Mouse (Mus musculus) ovary, adult 10 weeks (tissue): ENCODE measurements around the gene Sec24d. TPM values are rescaled to one million over a fixed set of nuclear protein-coding genes. Genes with fewer than 3 reads are reported as not detected.

Experiments used
- polyA plus RNA-seq: library from polyadenylated mRNA; stranded (reverse); fragments of 350-450 nt; fragmentation: Illumina TruSeq; extraction: RNeasy Lipid Tissue Mini Kit (QIAGEN cat#74804); gene quantifications from one replicate; pipeline ENCODE4 v1.2.3, GENCODE M21; 2014

Sec24d gene
- polyA plus RNA-seq: 131 TPM

DNA sequence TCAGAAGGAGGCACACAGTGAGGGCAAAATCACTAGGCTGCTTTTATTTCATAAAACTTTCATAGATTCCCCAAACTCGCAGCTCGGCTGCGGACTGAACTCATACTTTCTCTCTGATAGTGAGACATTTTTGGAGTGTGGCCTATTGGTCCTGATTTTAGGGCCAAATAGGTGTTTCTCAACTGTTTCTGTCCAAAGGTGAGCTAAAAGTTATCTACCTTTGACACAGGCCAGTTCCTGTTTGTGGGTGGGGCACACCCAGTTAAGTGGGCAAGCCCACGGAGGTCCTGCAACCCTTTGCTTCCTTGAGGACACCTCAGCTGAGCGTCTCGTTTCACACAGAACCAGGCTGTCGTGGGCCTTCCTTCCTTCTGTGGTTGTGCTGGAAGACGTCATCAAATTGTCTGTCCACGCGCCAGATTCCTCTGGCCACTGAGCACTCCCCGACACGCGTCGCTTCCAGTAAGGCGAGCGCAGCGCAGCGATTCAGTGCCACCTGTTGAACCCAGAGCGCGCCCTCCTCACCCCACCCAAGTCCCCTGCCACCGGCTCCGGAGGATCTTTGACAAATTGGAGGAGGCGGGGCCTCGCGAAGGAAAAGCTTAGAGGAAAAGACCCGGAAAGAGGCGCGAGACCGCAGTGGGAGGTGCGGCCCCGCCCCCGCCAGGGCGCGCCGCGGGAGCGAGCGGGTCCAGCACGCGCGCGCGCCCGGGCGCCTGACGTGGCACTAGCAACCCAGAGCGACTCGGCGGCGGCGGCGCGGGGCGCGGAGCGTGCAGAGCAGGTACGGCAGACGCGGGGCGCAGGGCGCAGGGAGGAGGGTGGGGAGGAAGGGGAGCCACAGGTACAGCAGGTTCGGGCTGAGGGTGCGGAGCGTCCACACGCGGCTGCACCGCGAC is at the start of gene Sec24d:
Gene Sec24d, plus strand, starts transcription at position 703 of the 899 bp plus-strand sequence.

DNA sequence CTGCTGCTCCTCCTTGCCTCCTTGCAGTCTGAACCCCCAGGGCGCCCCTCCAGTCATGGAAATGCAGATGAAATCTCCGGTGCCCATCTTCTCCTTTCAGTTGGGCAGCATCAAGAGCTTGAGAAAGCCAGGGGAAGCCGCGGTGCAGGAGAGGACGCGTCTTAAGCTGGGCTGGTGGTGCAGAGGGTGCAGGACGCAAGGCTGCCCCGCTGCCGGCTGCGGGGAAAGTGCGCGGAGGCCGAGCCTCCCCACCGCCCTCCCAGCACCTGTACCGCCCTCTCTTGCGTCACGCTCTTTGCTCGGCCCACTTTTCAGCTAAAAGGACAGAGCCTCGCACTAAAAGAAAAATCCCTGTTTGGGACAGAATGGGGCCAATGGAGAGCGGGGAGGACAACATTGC is 31.3 kb upstream of the Sec24d start, which contains the start of gene Synpo2:
Gene Synpo2, minus strand, starts transcription at position 229 of the 400 bp plus-strand sequence.

DNA sequence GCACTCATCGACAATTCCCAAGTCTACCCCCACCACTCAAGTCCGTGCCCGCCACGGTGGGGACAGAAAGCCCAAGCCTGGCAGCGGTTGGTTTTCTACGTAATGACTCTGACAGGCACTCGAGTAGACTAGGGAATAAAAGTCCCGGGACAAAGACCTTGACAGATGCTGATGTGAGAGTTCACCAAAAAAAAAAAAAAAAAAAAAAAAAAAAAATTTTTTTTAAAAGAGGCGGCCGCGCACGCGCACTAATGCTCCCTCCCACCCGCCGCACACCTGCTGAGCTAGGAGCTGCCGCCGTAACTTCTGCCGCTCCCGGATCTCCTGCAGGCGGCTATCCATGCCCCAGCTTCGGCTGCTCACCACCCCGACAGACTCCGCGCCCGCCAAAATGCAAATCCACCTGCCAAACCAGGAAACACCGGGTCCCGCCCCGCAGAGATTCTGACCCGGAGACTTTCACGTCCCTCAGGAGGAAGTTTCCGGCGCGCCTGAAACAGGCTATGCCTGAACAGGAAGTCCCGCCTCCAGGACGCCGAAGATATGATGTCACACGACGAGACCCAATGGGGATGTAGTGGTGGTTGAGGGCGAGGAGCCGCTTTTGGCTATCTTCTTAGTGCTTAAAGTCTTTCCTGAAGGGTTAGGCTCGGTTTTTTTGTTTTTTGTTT is 118.4 kb downstream of the Sec24d start, which contains the start of gene Mettl14:
Gene Mettl14, minus strand, starts transcription at position 623 of the 671 bp plus-strand sequence.

Other genes with a start within 250 kb of the Sec24d start
- not detected for gene Myoz2, start 232.4 kb upstream of the Sec24d start, polyA plus RNA-seq
- 137 TPM for gene Synpo2, start 31.3 kb upstream of the Sec24d start, polyA plus RNA-seq
- gene Mettl14, start 118.7 kb downstream of the Sec24d start, polyA plus RNA-seq: 71.4 TPM
- 0.46 TPM for gene Prss12, start 179.5 kb downstream of the Sec24d start, polyA plus RNA-seq